Mouse (Mus musculus): ENCODE results near the gene Rita1.

The Rita1 gene

GRCm38 (mm10) chr5:120612442-120612821, at the start of gene Rita1, which contains the start of gene Ddx54:
Gene Rita1, minus strand, starts transcription at chr5:120612589.
Gene Ddx54, plus strand, starts transcription at chr5:120612739.
- peak; percentile 97 for DNase-seq (ENCODE audit: low spot score)

- DNase-seq (ENCODE audit: low spot score) = no peak
Measured at GRCm38 (mm10) chr5:120660816-120661215, 48.4 kb upstream of the Rita1 start.

GRCm38 (mm10) chr5:120656281-120656751, 43.9 kb upstream of the Rita1 start:
- DNase-seq (ENCODE audit: low spot score) = no peak

DNA sequence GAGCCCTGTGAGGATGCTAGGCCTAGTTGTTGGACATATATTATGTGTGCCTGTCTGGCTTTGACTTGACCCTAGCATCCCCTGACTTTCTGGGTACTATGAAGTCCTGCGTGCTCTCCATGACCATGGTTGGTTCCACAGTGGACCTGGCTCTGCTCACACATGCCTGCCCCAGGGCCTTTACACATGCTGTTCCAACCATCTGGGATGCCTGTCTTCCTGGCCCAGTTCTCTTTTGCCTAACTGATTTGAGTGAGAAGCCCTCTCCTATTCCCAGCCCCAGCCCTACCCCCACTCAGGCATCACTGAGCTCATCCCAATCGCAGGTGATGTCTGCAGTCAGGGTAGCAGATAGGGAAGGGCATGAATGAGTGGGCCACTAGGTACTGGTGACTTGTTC, 41.5 kb upstream of the Rita1 start:
- no peak for DNase-seq (ENCODE audit: low spot score)

- DNase-seq (ENCODE audit: low spot score) = no peak
Measured at GRCm38 (mm10) chr5:120652915-120653701, 40.7 kb upstream of the Rita1 start.

DNA sequence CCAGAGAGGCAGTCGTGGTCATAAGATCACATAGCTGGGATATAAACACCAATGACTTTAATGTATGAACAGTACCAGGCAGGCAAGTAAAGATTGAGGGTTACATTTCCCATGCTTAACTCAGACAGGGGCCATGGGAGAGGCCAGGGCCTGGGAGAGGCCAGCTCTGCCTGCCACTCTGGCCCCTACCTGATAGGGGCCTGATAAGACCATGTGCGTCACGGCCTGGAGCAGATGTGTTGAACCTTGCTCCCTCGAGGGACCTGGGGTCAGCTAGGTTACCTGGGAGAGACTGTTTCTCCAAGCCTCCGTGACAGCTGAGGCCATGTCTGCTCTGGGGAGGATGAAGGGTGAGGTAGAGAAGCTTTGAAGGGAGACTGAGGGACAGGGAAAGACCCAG, 38.8 kb upstream of the Rita1 start:
- DNase-seq (ENCODE audit: low spot score) = peak; percentile 85

GRCm38 (mm10) chr5:120649938-120650337, 37.5 kb upstream of the Rita1 start:
- peak; percentile 50 for DNase-seq (ENCODE audit: low spot score)

- DNase-seq (ENCODE audit: low spot score) = no peak
Measured at GRCm38 (mm10) chr5:120649374-120649933, 37.1 kb upstream of the Rita1 start.

GRCm38 (mm10) chr5:120648569-120649373, 36.4 kb upstream of the Rita1 start, which contains the start of gene Rasal1:
Gene Rasal1, plus strand, starts transcription at chr5:120648812.
- peak; percentile 77 for DNase-seq (ENCODE audit: low spot score)

GRCm38 (mm10) chr5:120647814-120648491, 35.6 kb upstream of the Rita1 start:
- DNase-seq (ENCODE audit: low spot score) = no peak

DNA sequence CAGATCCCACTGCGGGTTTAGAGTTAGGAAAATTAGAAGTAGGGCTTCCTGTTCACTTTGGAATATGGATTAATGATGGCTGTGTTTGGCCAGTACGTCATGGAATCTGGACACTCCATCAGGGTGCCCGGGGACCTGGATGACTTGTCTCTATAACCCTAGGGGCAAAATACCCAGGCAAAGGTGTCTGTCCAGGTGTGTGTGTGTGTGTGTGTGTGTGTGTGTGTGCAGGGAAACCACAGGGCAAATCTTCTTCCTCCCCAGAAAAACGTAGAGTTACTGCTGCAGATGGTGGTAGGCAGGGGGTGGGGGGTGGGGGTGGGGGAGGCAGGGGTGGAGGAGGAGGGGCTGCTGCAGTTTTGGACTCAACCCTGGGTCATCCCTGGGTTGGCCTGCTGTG, 35.0 kb upstream of the Rita1 start:
- DNase-seq (ENCODE audit: low spot score) = no peak

DNA sequence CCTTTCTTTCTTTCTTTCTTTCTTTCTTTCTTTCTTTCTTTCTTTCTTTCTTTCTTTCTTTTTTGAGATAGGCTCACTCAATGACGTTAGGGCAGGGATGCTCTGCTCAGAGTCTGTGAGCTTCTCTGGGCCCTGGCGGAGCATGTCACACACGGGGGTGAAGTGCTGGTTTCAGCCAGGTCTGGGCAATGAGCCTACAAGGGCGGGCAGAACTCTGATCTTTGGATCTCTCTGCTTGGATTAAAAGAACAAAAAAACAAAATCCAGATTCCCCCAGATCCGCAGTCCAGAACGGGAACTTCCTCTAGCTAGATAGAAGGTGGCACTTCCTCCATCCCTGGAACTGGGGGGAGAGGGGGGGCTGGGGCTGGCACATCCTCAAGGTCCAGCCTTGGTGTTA, 33.5 kb upstream of the Rita1 start:
- DNase-seq (ENCODE audit: low spot score) = no peak

DNA sequence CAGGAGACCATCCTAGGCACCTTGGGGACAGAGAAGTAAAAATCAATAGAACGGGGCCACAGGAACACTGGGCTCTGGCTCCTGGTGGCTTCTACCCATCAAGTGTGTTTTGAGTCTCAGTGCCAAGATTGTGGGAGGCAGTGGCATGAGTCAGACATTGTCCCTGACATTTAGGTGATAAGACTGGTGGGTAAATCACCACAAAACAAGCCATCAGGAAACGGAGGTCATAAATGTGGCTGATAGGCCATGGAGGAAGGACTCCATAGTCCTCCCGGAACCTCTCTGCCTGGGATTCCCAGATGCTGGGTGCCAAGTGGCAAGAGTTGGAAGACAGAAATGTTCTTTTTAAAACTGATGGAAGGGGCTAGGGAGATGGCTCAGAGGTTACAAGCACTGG, 31.8 kb upstream of the Rita1 start:
- no peak for DNase-seq (ENCODE audit: low spot score)

DNA sequence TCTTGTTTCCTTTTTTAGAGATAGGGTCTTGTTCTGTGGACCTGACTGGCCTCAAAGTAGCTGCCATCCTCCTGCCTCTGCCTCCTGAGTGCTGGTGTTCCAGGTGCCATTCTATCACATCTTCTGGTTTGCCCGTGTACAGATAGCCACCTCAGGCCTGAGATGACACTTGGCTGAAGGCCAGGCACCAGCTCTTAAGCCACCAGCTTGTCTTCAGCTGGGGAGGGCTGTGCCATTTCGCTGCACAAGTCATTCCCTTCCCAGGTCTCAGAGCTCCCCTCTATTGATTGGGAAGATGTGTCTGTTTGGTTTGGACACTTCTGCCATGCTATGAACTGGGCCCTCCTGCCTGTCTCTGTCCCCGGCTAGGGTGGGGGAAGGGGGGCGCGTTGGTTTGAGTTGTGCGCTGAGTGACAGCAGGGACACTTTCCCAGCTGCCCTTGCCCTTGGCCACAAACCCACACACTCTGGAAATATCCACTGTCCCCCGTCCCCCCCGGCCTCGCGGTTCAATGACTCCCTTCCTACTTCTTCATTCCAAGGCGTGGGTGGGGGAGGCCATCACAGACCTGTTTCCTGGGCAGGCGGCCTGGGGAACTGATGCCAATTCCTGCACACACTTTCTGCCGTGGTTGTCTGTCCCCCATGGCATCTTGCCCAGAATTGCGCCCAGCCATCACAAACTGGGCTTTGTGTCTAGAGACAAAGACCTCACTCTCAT, 31.1 kb upstream of the Rita1 start:
- DNase-seq (ENCODE audit: low spot score) = no peak

DNA sequence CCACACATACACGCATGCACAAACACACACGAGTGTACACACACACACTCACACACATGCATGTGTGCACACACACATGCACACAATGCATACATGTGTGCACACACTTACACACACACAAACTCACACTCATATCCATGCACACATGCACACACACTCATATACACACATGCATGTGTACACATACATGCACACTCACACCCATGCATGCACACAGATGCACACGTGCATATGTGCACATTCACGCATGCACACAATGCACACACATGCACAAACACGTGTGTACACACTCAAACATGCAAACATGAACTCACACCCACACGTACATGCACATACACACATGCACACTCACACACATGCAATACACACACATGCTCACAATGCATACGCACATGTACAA, 27.7 kb upstream of the Rita1 start:
- DNase-seq (ENCODE audit: low spot score) = no peak

DNA sequence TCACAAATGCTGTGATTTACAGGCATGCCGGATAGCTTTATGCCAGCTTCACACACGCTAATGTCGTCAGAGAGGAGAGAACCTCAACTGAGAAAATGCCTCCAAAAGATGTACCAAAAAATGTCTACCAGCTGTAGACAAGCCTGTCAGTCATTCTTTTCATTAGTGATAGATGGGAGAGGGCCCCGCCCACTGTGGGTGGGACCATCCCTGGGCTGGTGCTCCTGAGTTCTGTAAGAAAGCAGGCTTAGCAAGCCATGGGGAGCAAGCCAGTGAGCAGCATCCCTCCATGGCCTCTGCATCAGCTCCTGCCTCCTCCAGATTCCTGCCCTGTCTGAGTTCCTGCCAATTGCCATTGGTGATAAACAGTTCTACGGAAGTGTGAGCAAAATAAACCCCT, 23.2 kb upstream of the Rita1 start:
- DNase-seq (ENCODE audit: low spot score) = no peak

GRCm38 (mm10) chr5:120634860-120635259, 22.5 kb upstream of the Rita1 start:
- DNase-seq (ENCODE audit: low spot score) = no peak

DNA sequence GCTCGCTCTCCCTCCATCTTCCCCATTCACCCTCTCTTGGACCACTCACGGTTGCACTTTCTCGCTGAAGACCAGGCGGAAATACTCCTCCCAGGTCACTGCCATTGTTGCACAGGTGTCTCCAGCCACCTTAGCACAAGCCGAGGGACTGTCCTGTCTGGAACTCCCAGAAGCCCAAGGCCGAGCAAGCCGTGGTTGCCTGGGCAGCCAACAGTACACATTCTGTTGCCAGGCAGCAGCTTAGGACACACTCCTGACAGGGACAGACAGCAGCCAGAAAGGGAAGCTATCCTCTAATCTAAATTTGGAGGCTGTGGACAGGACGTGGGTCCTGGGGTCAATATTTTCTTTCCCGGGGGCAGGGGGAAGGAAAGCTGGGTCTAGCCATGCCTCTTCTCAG, 21.7 kb upstream of the Rita1 start, which contains the start of gene Cfap73:
TSS of gene Cfap73 (minus strand) at position 105 of the 400 bp plus-strand sequence.
- DNase-seq (ENCODE audit: low spot score) = no peak

GRCm38 (mm10) chr5:120631892-120632291, 19.5 kb upstream of the Rita1 start:
- no peak for DNase-seq (ENCODE audit: low spot score)

- no peak for DNase-seq (ENCODE audit: low spot score)
Measured at GRCm38 (mm10) chr5:120631128-120631527, 18.7 kb upstream of the Rita1 start.

DNA sequence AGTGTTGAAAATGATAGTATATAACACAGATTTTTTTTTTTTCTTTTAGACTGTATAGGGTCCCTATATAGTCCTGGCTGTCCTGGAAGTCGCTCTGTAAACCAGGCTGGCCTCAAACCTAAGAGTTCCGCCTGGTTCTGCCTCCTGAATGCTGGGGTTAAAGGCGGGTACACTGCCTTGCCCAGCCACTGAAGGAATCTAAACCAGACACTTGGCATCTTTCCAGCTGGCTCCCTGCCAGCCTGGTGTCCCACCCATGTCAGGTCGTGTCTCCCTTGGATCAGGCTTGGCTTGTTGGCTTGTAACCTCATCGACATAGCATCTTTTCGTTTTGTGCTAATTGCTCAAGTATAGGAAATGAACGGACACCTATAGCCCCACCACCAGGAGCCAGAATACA, 16.2 kb upstream of the Rita1 start:
- DNase-seq (ENCODE audit: low spot score) = no peak

Measured in yolk sac, embryonic 10.5 days (tissue).